Mouse (Mus musculus) adrenal gland, postnatal 10 days (tissue): ENCODE measurements around the gene Nynrin. TPM values are rescaled to one million over a fixed set of nuclear protein-coding genes. Genes with fewer than 3 reads are reported as not detected.

Experiments used
- total RNA-seq, 2 experiments: library from RNA; stranded (reverse); gene quantifications; 2 replicates each; pipeline ENCODE4 v1.2.3; 2021

The Nynrin gene
- total RNA-seq, 2 experiments from 2014 or later, result 20.7 to 24.4 TPM

Other genes starting within 250 kb of the Nynrin start
- gene Rec8, start 236.0 kb upstream of the Nynrin start, total RNA-seq, result 1 to 10 TPM; 2.0 to 2.9 TPM
- gene Ipo4, start 218.1 kb upstream of the Nynrin start, total RNA-seq, result 10 to 100 TPM; 72.1 to 82.4 TPM
- gene Gm49378, start 216.1 kb upstream of the Nynrin start, total RNA-seq, result 1 to 10 TPM; 1.1 to 3.8 TPM
- gene Tm9sf1, start 210.2 kb upstream of the Nynrin start, total RNA-seq, result 10 to 100 TPM; 69.7 to 75.9 TPM
- 1 to 10 TPM in 1 of 2 experiments, under 1 TPM in 1; 0.93 to 3.0 TPM for gene Tssk4, start 203.8 kb upstream of the Nynrin start, total RNA-seq
- gene Mdp1, start 193.5 kb upstream of the Nynrin start, total RNA-seq, result 10 to 100 TPM; 42.4 to 51.7 TPM
- gene Gmpr2, start 182.1 kb upstream of the Nynrin start, total RNA-seq, result 10 to 100 TPM; 21.2 to 26.8 TPM
- 100 to 1,000 TPM; 280 to 307 TPM for gene Nedd8, start 181.9 kb upstream of the Nynrin start, total RNA-seq
- gene Tinf2, start 172.2 kb upstream of the Nynrin start, total RNA-seq, result 10 to 100 TPM; 19.5 to 23.1 TPM
- gene Tgm1, start 140.1 kb upstream of the Nynrin start, total RNA-seq, result 1 to 10 TPM; 1.3 to 2.0 TPM
- 10 to 100 TPM; 16.8 to 21.5 TPM for gene Rabggta, start 131.7 kb upstream of the Nynrin start, total RNA-seq
- 10 to 100 TPM; 77.4 to 82.0 TPM for gene Dhrs1, start 108.3 kb upstream of the Nynrin start, total RNA-seq
- 10 to 100 TPM; 17.1 to 18.9 TPM for gene Nop9, start 108.3 kb upstream of the Nynrin start, total RNA-seq
- gene Cideb, start 95.6 kb upstream of the Nynrin start, total RNA-seq, result 10 to 100 TPM; 14.2 to 23.3 TPM
- under 1 TPM; 0.12 to 0.54 TPM for gene Ltb4r2, start 92.6 kb upstream of the Nynrin start, total RNA-seq
- 1 to 10 TPM; 1.4 to 1.6 TPM for gene Ltb4r1, start 88.0 kb upstream of the Nynrin start, total RNA-seq
- 10 to 100 TPM; 10.3 to 12.6 TPM for gene Adcy4, start 69.9 kb upstream of the Nynrin start, total RNA-seq
- 1 to 10 TPM; 8.3 to 9.1 TPM for gene Ripk3, start 65.1 kb upstream of the Nynrin start, total RNA-seq
- gene Nfatc4, start 30.9 kb upstream of the Nynrin start, total RNA-seq, result 10 to 100 TPM; 23.5 to 28.2 TPM
- under 1 TPM; 0.15 to 0.48 TPM for gene Cbln3, start 30.4 kb downstream of the Nynrin start, total RNA-seq
- gene Khnyn, start 30.9 kb downstream of the Nynrin start, total RNA-seq, result 10 to 100 TPM; 17.1 to 23.8 TPM
- 100 to 1,000 TPM in 1 of 2 experiments, 10 to 100 TPM in 1; 90.9 to 109 TPM for gene Sdr39u1, start 46.3 kb downstream of the Nynrin start, total RNA-seq
- 1 to 10 TPM; 7.9 to 8.6 TPM for gene Cma1, start 90.7 kb downstream of the Nynrin start, total RNA-seq
- not detected for gene Cma2, start 97.0 kb downstream of the Nynrin start, total RNA-seq
- gene Mcpt1, start 164.0 kb downstream of the Nynrin start, total RNA-seq, result not detected
- gene Mcpt9, start 176.5 kb downstream of the Nynrin start, total RNA-seq, result not detected
- under 1 TPM in 1 of 2 experiments, not detected in 1; 0.24 TPM for gene Mcpt2, start 188.0 kb downstream of the Nynrin start, total RNA-seq
- 1 to 10 TPM; 5.3 to 6.7 TPM for gene Mcpt4, start 208.3 kb downstream of the Nynrin start, total RNA-seq
- under 1 TPM; 0.66 to 0.97 TPM for gene Mcpt8, start 231.3 kb downstream of the Nynrin start, total RNA-seq
- gene Ctsg, start 248.6 kb downstream of the Nynrin start, total RNA-seq, result 1 to 10 TPM in 1 of 2 experiments, under 1 TPM in 1; 0.48 to 1.2 TPM